Mouse (Mus musculus): ENCODE data around the gene Mbtps1. TPM values are rescaled to one million over a fixed set of nuclear protein-coding genes. Genes with fewer than 3 reads are reported as not detected.

The Mbtps1 gene
- 66.4 and 131 TPM in 2 replicates for polyA plus RNA-seq (2014; fragmentation: Nextera tagmentation; extraction: Ambion mirVana)

- 8% methylated on average over 50 of the region's 63 CpGs for WGBS
- peak; percentile 97 for ATAC-seq (ENCODE audit: low FRiP score, low TSS enrichment)
- H3K4me2 ChIP-seq (replicated peaks; ENCODE audit: low read depth, low read length), result peak within 1 kb of the TSS; percentile 86
- H3K9ac ChIP-seq (ENCODE audit: low read depth, low read length), result peak within 1 kb of the TSS; percentile 87
- H3K27me3 ChIP-seq (ENCODE audit: control insufficient read depth, insufficient read depth, low read length), result no peaks in the 10 kb centered on the region
- H3K4me1 ChIP-seq (ENCODE audit: control insufficient read depth, insufficient read depth, low read length), result peaks cover 6% of the 10 kb centered on the region; the same call in 1 of the 2 replicates
- peaks cover 16% of the 10 kb centered on the region for H3K36me3 ChIP-seq (ENCODE audit: control insufficient read depth, insufficient read depth, low read length)
- peak within 1 kb of the TSS; percentile 84 for H3K4me3 ChIP-seq (ENCODE audit: low read length)
- peak within 1 kb of the TSS; percentile 81 for H3K27ac ChIP-seq (ENCODE audit: low read depth, low read length)
- no peaks in the 10 kb centered on the region for H3K9me3 ChIP-seq (ENCODE audit: control insufficient read depth, low read length)
Observed at GRCm38 (mm10) chr8:119558603-119559401, at the start of gene Mbtps1. Mbtps1 (minus strand) TSS chr8:119558735.

DNA sequence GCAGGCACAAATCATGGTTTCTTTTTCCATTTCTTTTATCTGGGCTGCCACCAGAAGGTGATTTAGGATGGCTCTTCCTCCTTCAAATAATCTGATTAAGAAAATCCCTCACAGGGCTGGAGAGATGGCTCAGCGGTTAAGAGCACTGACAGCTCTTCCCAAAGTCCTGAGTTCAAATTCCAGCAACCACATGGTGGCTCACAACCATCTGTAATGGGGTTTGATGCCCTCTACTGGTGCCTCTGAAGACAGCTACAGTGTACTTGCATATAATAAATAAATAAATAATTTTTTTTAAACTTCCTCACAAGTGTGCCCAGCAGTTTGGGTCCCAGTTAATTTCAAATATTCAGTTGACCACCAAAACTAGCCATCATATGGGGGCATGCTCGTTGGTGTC is 47.7 kb upstream of the Mbtps1 start:
- peaks cover 8% of the 10 kb centered on the region; the same call in 1 of the 2 replicates for H3K4me1 ChIP-seq (ENCODE audit: control insufficient read depth, insufficient read depth, low read length)
- H3K9ac ChIP-seq (ENCODE audit: low read depth, low read length), result no peak overlapping the region
- H3K27me3 ChIP-seq (ENCODE audit: control insufficient read depth, insufficient read depth, low read length), result no peaks in the 10 kb centered on the region
- WGBS, result 81% methylated on average over 2 of the region's 2 CpGs
- H3K4me3 ChIP-seq (ENCODE audit: low read length), result no peak overlapping the region
- no peak overlapping the region for H3K27ac ChIP-seq (ENCODE audit: low read depth, low read length)
- peaks cover 14% of the 10 kb centered on the region for H3K36me3 ChIP-seq (ENCODE audit: control insufficient read depth, insufficient read depth, low read length)
- H3K4me2 ChIP-seq (replicated peaks; ENCODE audit: low read depth, low read length), result no peak overlapping the region
- H3K9me3 ChIP-seq (ENCODE audit: control insufficient read depth, low read length), result no peaks in the 10 kb centered on the region
- ATAC-seq (ENCODE audit: low FRiP score, low TSS enrichment), result no peak

DNA sequence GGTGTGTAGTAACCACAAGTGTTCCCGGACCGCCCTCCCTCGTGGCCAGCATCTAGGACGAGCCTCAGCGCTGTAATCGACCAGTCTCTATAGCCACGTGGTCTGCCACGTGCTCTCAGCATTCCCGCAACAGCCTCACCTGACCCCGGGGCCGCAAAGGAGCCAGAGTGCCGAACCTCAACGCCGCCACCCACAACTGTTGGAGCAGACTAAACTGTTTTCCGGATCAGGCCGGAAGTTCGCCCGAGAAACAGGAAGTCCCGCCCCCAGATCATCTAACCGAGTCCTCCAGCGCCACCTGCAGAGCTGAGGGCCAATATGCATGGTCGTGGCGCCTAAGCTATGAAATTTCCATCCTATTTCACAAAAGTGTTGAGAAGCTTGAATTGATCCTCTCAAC is 46.5 kb upstream of the Mbtps1 start, which contains the start of gene Taf1c:
Gene Taf1c (minus strand): TSS at position 227 of the 400 bp plus-strand sequence.
- peak within 1 kb of the TSS; percentile 82 for H3K4me2 ChIP-seq (replicated peaks; ENCODE audit: low read depth, low read length)
- peaks cover 8% of the 10 kb centered on the region; the same call in 1 of the 2 replicates for H3K4me1 ChIP-seq (ENCODE audit: control insufficient read depth, insufficient read depth, low read length)
- H3K27me3 ChIP-seq (ENCODE audit: control insufficient read depth, insufficient read depth, low read length), result no peaks in the 10 kb centered on the region
- H3K4me3 ChIP-seq (ENCODE audit: low read length), result peak within 1 kb of the TSS; percentile 73
- no peak within 1 kb of the TSS for H3K27ac ChIP-seq (ENCODE audit: low read depth, low read length)
- WGBS, result 1% methylated on average over 23 of the region's 23 CpGs
- peak within 1 kb of the TSS; percentile 75 for H3K9ac ChIP-seq (ENCODE audit: low read depth, low read length)
- ATAC-seq (ENCODE audit: low FRiP score, low TSS enrichment), result peak; percentile 80
- H3K9me3 ChIP-seq (ENCODE audit: control insufficient read depth, low read length), result no peaks in the 10 kb centered on the region
- H3K36me3 ChIP-seq (ENCODE audit: control insufficient read depth, insufficient read depth, low read length), result peaks cover 26% of the 10 kb centered on the region

- H3K4me2 ChIP-seq (replicated peaks; ENCODE audit: low read depth, low read length), result peak overlapping the region; percentile 82
- no peak overlapping the region for H3K27ac ChIP-seq (ENCODE audit: low read depth, low read length)
- peaks cover 8% of the 10 kb centered on the region; the same call in 1 of the 2 replicates for H3K4me1 ChIP-seq (ENCODE audit: control insufficient read depth, insufficient read depth, low read length)
- H3K4me3 ChIP-seq (ENCODE audit: low read length), result peak overlapping the region; percentile 73
- no peaks in the 10 kb centered on the region for H3K27me3 ChIP-seq (ENCODE audit: control insufficient read depth, insufficient read depth, low read length)
- H3K9ac ChIP-seq (ENCODE audit: low read depth, low read length), result peak overlapping the region; percentile 75
- ATAC-seq (ENCODE audit: low FRiP score, low TSS enrichment), result no peak
- no peaks in the 10 kb centered on the region for H3K9me3 ChIP-seq (ENCODE audit: control insufficient read depth, low read length)
- WGBS, result 41% methylated on average over 12 of the region's 12 CpGs
- peaks cover 30% of the 10 kb centered on the region for H3K36me3 ChIP-seq (ENCODE audit: control insufficient read depth, insufficient read depth, low read length)
Observed at GRCm38 (mm10) chr8:119604398-119604803, 45.9 kb upstream of the Mbtps1 start.

GRCm38 (mm10) chr8:119603771-119604170 is 45.2 kb upstream of the Mbtps1 start:
- 94% methylated on average over 4 of the region's 4 CpGs for WGBS
- peak overlapping the region; percentile 73; the same call in 1 of the 2 replicates for H3K4me3 ChIP-seq (ENCODE audit: low read length)
- peaks cover 36% of the 10 kb centered on the region for H3K36me3 ChIP-seq (ENCODE audit: control insufficient read depth, insufficient read depth, low read length)
- no peak for ATAC-seq (ENCODE audit: low FRiP score, low TSS enrichment)
- no peak overlapping the region for H3K27ac ChIP-seq (ENCODE audit: low read depth, low read length)
- peak overlapping the region; percentile 75; the same call in 1 of the 2 replicates for H3K9ac ChIP-seq (ENCODE audit: low read depth, low read length)
- H3K27me3 ChIP-seq (ENCODE audit: control insufficient read depth, insufficient read depth, low read length), result no peaks in the 10 kb centered on the region
- no peaks in the 10 kb centered on the region for H3K9me3 ChIP-seq (ENCODE audit: control insufficient read depth, low read length)
- H3K4me1 ChIP-seq (ENCODE audit: control insufficient read depth, insufficient read depth, low read length), result peaks cover 8% of the 10 kb centered on the region; the same call in 1 of the 2 replicates
- H3K4me2 ChIP-seq (replicated peaks; ENCODE audit: low read depth, low read length), result peak overlapping the region; percentile 82; the same call in 1 of the 2 replicates

DNA sequence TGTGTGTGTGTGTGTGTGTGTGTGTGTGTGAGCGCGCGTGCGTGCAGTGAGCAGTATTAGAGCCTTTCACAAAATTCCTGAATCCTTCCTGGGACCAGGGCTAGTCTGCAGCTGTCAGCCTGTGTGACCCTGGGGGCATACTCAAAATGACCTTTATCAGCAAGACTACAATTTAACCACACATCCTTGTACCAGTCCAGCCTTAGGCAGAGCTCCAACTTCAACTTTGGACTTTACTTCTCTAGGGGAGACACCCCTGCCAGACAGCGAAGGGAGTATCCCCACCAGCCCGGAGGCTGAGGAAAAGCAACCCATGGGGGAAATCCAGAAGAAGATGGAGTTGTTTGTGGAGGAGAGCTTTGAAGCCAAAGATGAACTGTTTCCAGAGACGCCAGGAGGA is 32.9 kb upstream of the Mbtps1 start:
- WGBS, result 91% methylated on average over 7 of the region's 7 CpGs
- no peak for ATAC-seq (ENCODE audit: low FRiP score, low TSS enrichment)
- Histone ChIP-seq H3K9ac (ENCODE audit: low read depth, low read length) (no peak overlapping the region), H3K4me1 (ENCODE audit: control insufficient read depth, insufficient read depth, low read length) (no peaks in the 10 kb centered on the region), H3K4me3 (ENCODE audit: low read length) (no peak overlapping the region), H3K27me3 (ENCODE audit: control insufficient read depth, insufficient read depth, low read length) (no peaks in the 10 kb centered on the region), H3K36me3 (ENCODE audit: control insufficient read depth, insufficient read depth, low read length) (no peaks in the 10 kb centered on the region), H3K9me3 (ENCODE audit: control insufficient read depth, low read length) (no peaks in the 10 kb centered on the region), H3K27ac (ENCODE audit: low read depth, low read length) (no peak overlapping the region), H3K4me2 (replicated peaks; ENCODE audit: low read depth, low read length) (no peak overlapping the region)

GRCm38 (mm10) chr8:119590348-119590747 is 31.8 kb upstream of the Mbtps1 start:
- H3K27ac ChIP-seq (ENCODE audit: low read depth, low read length), result no peak overlapping the region
- 77% methylated on average over 14 of the region's 14 CpGs for WGBS
- no peak for ATAC-seq (ENCODE audit: low FRiP score, low TSS enrichment)
- no peaks in the 10 kb centered on the region for H3K27me3 ChIP-seq (ENCODE audit: control insufficient read depth, insufficient read depth, low read length)
- H3K9ac ChIP-seq (ENCODE audit: low read depth, low read length), result no peak overlapping the region
- H3K4me3 ChIP-seq (ENCODE audit: low read length), result no peak overlapping the region
- H3K4me1 ChIP-seq (ENCODE audit: control insufficient read depth, insufficient read depth, low read length), result no peaks in the 10 kb centered on the region
- no peak overlapping the region for H3K4me2 ChIP-seq (replicated peaks; ENCODE audit: low read depth, low read length)
- no peaks in the 10 kb centered on the region for H3K9me3 ChIP-seq (ENCODE audit: control insufficient read depth, low read length)
- no peaks in the 10 kb centered on the region for H3K36me3 ChIP-seq (ENCODE audit: control insufficient read depth, insufficient read depth, low read length)

DNA sequence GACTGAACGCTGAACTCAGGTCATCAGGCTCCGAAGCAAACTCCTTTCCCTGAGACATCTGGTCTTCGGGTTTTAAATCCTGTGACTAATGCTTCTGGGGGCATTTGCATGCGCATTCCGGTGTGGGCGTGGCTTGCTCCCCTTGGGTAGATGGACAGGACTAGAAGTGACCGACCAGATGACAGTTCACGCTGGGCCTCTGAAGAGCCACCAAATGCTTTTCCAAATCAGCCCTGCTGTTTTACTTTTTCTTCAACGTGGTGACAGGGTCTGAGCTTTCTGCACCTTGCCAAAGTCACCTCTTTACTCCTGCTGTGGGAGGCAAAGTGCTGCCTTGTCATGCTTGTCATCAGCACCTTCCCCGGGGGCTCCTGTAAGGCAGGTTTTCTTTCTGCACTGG is 30.3 kb upstream of the Mbtps1 start:
- ATAC-seq (ENCODE audit: low FRiP score, low TSS enrichment), result no peak
- H3K27me3 ChIP-seq (ENCODE audit: control insufficient read depth, insufficient read depth, low read length), result no peaks in the 10 kb centered on the region
- no peak overlapping the region for H3K27ac ChIP-seq (ENCODE audit: low read depth, low read length)
- no peaks in the 10 kb centered on the region for H3K36me3 ChIP-seq (ENCODE audit: control insufficient read depth, insufficient read depth, low read length)
- H3K9ac ChIP-seq (ENCODE audit: low read depth, low read length), result no peak overlapping the region
- no peaks in the 10 kb centered on the region for H3K4me1 ChIP-seq (ENCODE audit: control insufficient read depth, insufficient read depth, low read length)
- 24% methylated on average over 10 of the region's 10 CpGs for WGBS
- H3K9me3 ChIP-seq (ENCODE audit: control insufficient read depth, low read length), result no peaks in the 10 kb centered on the region
- H3K4me3 ChIP-seq (ENCODE audit: low read length), result no peak overlapping the region
- H3K4me2 ChIP-seq (replicated peaks; ENCODE audit: low read depth, low read length), result no peak overlapping the region

GRCm38 (mm10) chr8:119588321-119588720 is 29.8 kb upstream of the Mbtps1 start:
- Histone ChIP-seq H3K9ac (ENCODE audit: low read depth, low read length) (no peak overlapping the region), H3K36me3 (ENCODE audit: control insufficient read depth, insufficient read depth, low read length) (no peaks in the 10 kb centered on the region), H3K4me3 (ENCODE audit: low read length) (no peak overlapping the region), H3K27ac (ENCODE audit: low read depth, low read length) (no peak overlapping the region), H3K4me1 (ENCODE audit: control insufficient read depth, insufficient read depth, low read length) (no peaks in the 10 kb centered on the region), H3K9me3 (ENCODE audit: control insufficient read depth, low read length) (no peaks in the 10 kb centered on the region), H3K27me3 (ENCODE audit: control insufficient read depth, insufficient read depth, low read length) (no peaks in the 10 kb centered on the region), H3K4me2 (replicated peaks; ENCODE audit: low read depth, low read length) (no peak overlapping the region)
- 55% methylated on average over 4 of the region's 4 CpGs for WGBS
- 0 out of 2 replicates have a peak, but pooled peaks have one; percentile 43 for ATAC-seq (ENCODE audit: low FRiP score, low TSS enrichment)
